15 mouse cellular contexts compared by ENCODE assay signal in the genomic region with DNA sequence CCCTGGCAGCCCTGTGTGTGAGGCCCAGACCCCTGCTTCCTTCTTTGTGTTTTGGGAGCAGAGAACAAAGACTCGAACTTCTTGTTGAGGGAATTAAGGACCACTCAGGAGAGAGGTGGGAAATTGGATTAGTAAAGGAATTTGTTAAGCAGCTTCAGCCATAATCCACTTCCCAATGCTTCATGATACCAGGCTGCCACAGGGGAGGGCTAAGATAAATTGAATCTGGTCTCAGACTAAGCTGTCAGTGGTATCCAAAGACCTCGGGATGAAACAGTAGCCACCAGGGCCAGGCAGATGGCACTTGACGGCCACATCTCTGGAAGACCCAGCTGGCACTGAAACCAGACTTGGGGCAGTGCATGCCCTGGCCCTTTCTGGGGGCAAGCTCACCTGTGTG. TPM values are rescaled to one million over a fixed set of nuclear protein-coding genes. Genes with fewer than 3 reads are reported as not detected.
"Had no signal": no experiment of that assay in that cellular context is flagged by ENCODE, and none has a peak within 500 bp of the region (broad histone marks: within the 10 kb centered on the region; RNA-seq: fewer than 3 reads in every experiment).

No protein-coding gene starts in this region.

- H3K27me3 ChIP-seq: kidney, embryonic 15.5 days; limb, embryonic 12.5 days; limb, embryonic 15.5 days; stomach, embryonic 15.5 days had no signal

- ATAC-seq: intestine, postnatal 0 days; lung, postnatal 0 days had no signal

- H3K4me3 ChIP-seq: kidney, embryonic 15.5 days; limb, embryonic 12.5 days; limb, embryonic 15.5 days; midbrain, embryonic 12.5 days; stomach, embryonic 15.5 days had no signal

- H3K9ac ChIP-seq: kidney, embryonic 15.5 days; limb, embryonic 12.5 days; limb, embryonic 15.5 days; lung, embryonic 14.5 days; midbrain, embryonic 12.5 days; stomach, embryonic 15.5 days had no signal

- DNase-seq: kidney, adult 8-10 months; kidney, postnatal 10 days; kidney, postnatal 36 days; layer of hippocampus, postnatal 36 days; left cerebral cortex, postnatal 4 days; lung, embryonic 14.5 days; thymus, postnatal 36 days had no signal

- H3K4me2 ChIP-seq: kidney, embryonic 15.5 days; limb, embryonic 12.5 days; limb, embryonic 15.5 days; lung, embryonic 14.5 days; midbrain, embryonic 12.5 days; stomach, embryonic 15.5 days had no signal

- H3K4me1 ChIP-seq: limb, embryonic 12.5 days; stomach, embryonic 15.5 days had no signal

- H3K27ac ChIP-seq: kidney, embryonic 15.5 days; limb, embryonic 12.5 days; limb, embryonic 15.5 days; macrophage; midbrain, embryonic 12.5 days; stomach, embryonic 15.5 days had no signal

- H3K36me3 ChIP-seq: kidney, embryonic 15.5 days; limb, embryonic 12.5 days; limb, embryonic 15.5 days; midbrain, embryonic 12.5 days; stomach, embryonic 15.5 days had no signal

- H3K9me3 ChIP-seq: kidney, embryonic 15.5 days; limb, embryonic 12.5 days; limb, embryonic 15.5 days; midbrain, embryonic 12.5 days; stomach, embryonic 15.5 days had no signal

RNA-seq across cellular contexts. Expression of a gene that starts 47.3 kb away (rescaled TPM):
- polyA plus RNA-seq: macrophage had no signal
